Mouse (Mus musculus) intestine, embryonic 14.5 days (tissue): ENCODE measurements around the gene Pik3r1. TPM values are rescaled to one million over a fixed set of nuclear protein-coding genes. Genes with fewer than 3 reads are reported as not detected.
A peak's percentile ranks its signal among the peaks of the same experiment; 100 is the strongest.

Experiments
- ATAC-seq: fragments of 200-750 bp; cut with Nextera tagmentation; replicated peaks from 2 replicates; pipeline ENCODE4 v1.8.0; 2017; ENCODE audit warnings: low read depth, moderate number of reproducible peaks, moderate TSS enrichment, moderate library complexity; ENCODE audit not compliant: low FRiP score, low TSS enrichment
- DNase-seq: peaks from one replicate; pipeline ENCODE4 v3.0.0-alpha.2; 2018; ENCODE audit warnings: low spot score
- H3K27ac ChIP-seq: fragments of 300-500 bp; sonication (generic); 2 replicates; pipeline ENCODE4 v1.5.1; 2014; ENCODE audit warnings: low read depth, mild to moderate bottlenecking, control low read depth
- H3K27me3 ChIP-seq: fragments of 300-500 bp; sonication (generic); replicated peaks from 2 replicates; pipeline ENCODE4 v1.6.1; 2014; ENCODE audit warnings: low read length, control low read depth; ENCODE audit not compliant: control insufficient read depth, insufficient read depth
- H3K36me3 ChIP-seq: fragments of 300-500 bp; sonication (generic); 2 replicates; pipeline ENCODE4 v1.6.1; 2014; ENCODE audit warnings: low read length, control low read depth; ENCODE audit not compliant: control insufficient read depth, insufficient read depth
- H3K4me1 ChIP-seq: fragments of 300-500 bp; sonication (generic); replicated peaks from 2 replicates; pipeline ENCODE4 v1.6.1; 2014; ENCODE audit warnings: low read length, control low read depth, mixed read lengths; ENCODE audit not compliant: control insufficient read depth, insufficient read depth
- H3K4me2 ChIP-seq: fragments of 300-500 bp; sonication (generic); 2 replicates; pipeline ENCODE4 v1.6.1; 2014; ENCODE audit warnings: low read length
- H3K4me3 ChIP-seq: fragments of 300-500 bp; sonication (generic); 2 replicates; pipeline ENCODE4 v1.5.1; 2014; ENCODE audit warnings: low read depth, low read length, control low read depth, mixed read lengths
- H3K9ac ChIP-seq: fragments of 300-500 bp; sonication (generic); 2 replicates; pipeline ENCODE4 v1.6.1; 2014; ENCODE audit warnings: mild to moderate bottlenecking, low read length
- H3K9me3 ChIP-seq: fragments of 300-500 bp; sonication (generic); 2 replicates; pipeline ENCODE4 v1.6.1; 2016; ENCODE audit warnings: low read length, control low read depth; ENCODE audit not compliant: control insufficient read depth
- WGBS: fragments of 180-500 bp; shearing (Covaris S2); extraction: QIAGEN DNeasy Blood & Tissue Kit; methylation state at CpG from one replicate; pipeline ENCODE4 v1.1.7; 2014; 5-methylcytosine and 5-hydroxymethylcytosine counted together
- polyA plus RNA-seq: library from polyadenylated mRNA; unstranded; fragments of >200 nt; fragmentation: Nextera tagmentation; extraction: Ambion mirVana; gene quantifications from 2 replicates; pipeline ENCODE4 v1.2.1, GENCODE M21; 2014

Gene Pik3r1
- polyA plus RNA-seq, 1 experiment from 2014 or later = 52.6 TPM

GRCm38 (mm10) chr13:101692866-101693691, 74.9 kb downstream of the Pik3r1 start:
- Histone ChIP-seq H3K27me3 (no peaks in the 10 kb centered on the region), H3K9me3 (no peaks in the 10 kb centered on the region), H3K4me3 (peak overlapping the region; percentile 13), H3K27ac (peak overlapping the region; percentile 58; the same call in 1 of the 2 replicates), H3K36me3 (peaks cover 18% of the 10 kb centered on the region), H3K9ac (no peak overlapping the region), H3K4me1 (peaks cover 26% of the 10 kb centered on the region), H3K4me2 (peak overlapping the region; percentile 74)
- 64% methylated on average over 7 of the region's 7 CpGs for WGBS
- no peak for ATAC-seq
- DNase-seq = no peak

GRCm38 (mm10) chr13:101692239-101692784, 75.7 kb downstream of the Pik3r1 start:
- ATAC-seq = peak; percentile 54
- Histone ChIP-seq H3K36me3 (peaks cover 22% of the 10 kb centered on the region), H3K27ac (peak overlapping the region; percentile 58), H3K4me3 (peak overlapping the region; percentile 13; the same call in 1 of the 2 replicates), H3K9ac (no peak overlapping the region), H3K27me3 (no peaks in the 10 kb centered on the region), H3K9me3 (no peaks in the 10 kb centered on the region), H3K4me1 (peaks cover 26% of the 10 kb centered on the region), H3K4me2 (peak overlapping the region; percentile 74)
- peak; percentile 73 for DNase-seq
- WGBS = 30% methylated on average over 17 of the region's 17 CpGs

- no peaks in the 10 kb centered on the region for H3K27me3 ChIP-seq
- H3K9ac ChIP-seq = no peak overlapping the region
- peak overlapping the region; percentile 13; the same call in 1 of the 2 replicates for H3K4me3 ChIP-seq
- peaks cover 26% of the 10 kb centered on the region for H3K4me1 ChIP-seq
- H3K27ac ChIP-seq = no peak overlapping the region
- DNase-seq = no peak
- H3K36me3 ChIP-seq = peaks cover 29% of the 10 kb centered on the region
- H3K9me3 ChIP-seq = no peaks in the 10 kb centered on the region
- H3K4me2 ChIP-seq = peak overlapping the region; percentile 74
- ATAC-seq = no peak
- 64% methylated on average over 6 of the region's 6 CpGs for WGBS
Measured at GRCm38 (mm10) chr13:101691669-101692068, 76.3 kb downstream of the Pik3r1 start.

GRCm38 (mm10) chr13:101690911-101691655, 76.9 kb downstream of the Pik3r1 start:
- peak overlapping the region; percentile 20; the same call in 1 of the 2 replicates for H3K4me2 ChIP-seq
- H3K36me3 ChIP-seq = peaks cover 35% of the 10 kb centered on the region
- H3K27ac ChIP-seq = no peak overlapping the region
- H3K4me1 ChIP-seq = peaks cover 26% of the 10 kb centered on the region
- WGBS = 65% methylated on average over 10 of the region's 10 CpGs
- no peak overlapping the region for H3K4me3 ChIP-seq
- DNase-seq (no peak), ATAC-seq (no peak)
- no peaks in the 10 kb centered on the region for H3K27me3 ChIP-seq
- H3K9ac ChIP-seq = no peak overlapping the region
- H3K9me3 ChIP-seq = no peaks in the 10 kb centered on the region

- H3K4me1 ChIP-seq = peaks cover 19% of the 10 kb centered on the region
- no peak overlapping the region for H3K27ac ChIP-seq
- H3K4me2 ChIP-seq = no peak overlapping the region
- no peak overlapping the region for H3K4me3 ChIP-seq
- H3K36me3 ChIP-seq = peaks cover 44% of the 10 kb centered on the region
- H3K9ac ChIP-seq = no peak overlapping the region
- no peak for ATAC-seq
- DNase-seq = no peak
- WGBS = 69% methylated on average over 6 of the region's 6 CpGs
- H3K27me3 ChIP-seq = no peaks in the 10 kb centered on the region
- no peaks in the 10 kb centered on the region for H3K9me3 ChIP-seq
Measured at GRCm38 (mm10) chr13:101690167-101690566, 77.8 kb downstream of the Pik3r1 start.

- no peak for ATAC-seq
- 95% methylated on average over 13 of the region's 13 CpGs for WGBS
- H3K27me3 ChIP-seq = no peaks in the 10 kb centered on the region
- peaks cover 78% of the 10 kb centered on the region for H3K36me3 ChIP-seq
- no peak overlapping the region for H3K4me3 ChIP-seq
- H3K27ac ChIP-seq = no peak overlapping the region
- H3K9ac ChIP-seq = no peak overlapping the region
- DNase-seq = no peak
- no peak overlapping the region for H3K4me2 ChIP-seq
- no peaks in the 10 kb centered on the region for H3K9me3 ChIP-seq
- H3K4me1 ChIP-seq = peaks cover 3% of the 10 kb centered on the region; the same call in 1 of the 2 replicates
Measured at GRCm38 (mm10) chr13:101686256-101686655, 81.8 kb downstream of the Pik3r1 start.

- Histone ChIP-seq H3K27ac (no peak overlapping the region), H3K9ac (no peak overlapping the region), H3K27me3 (no peaks in the 10 kb centered on the region), H3K9me3 (no peaks in the 10 kb centered on the region), H3K36me3 (peaks cover 82% of the 10 kb centered on the region), H3K4me3 (no peak overlapping the region), H3K4me1 (no peaks in the 10 kb centered on the region), H3K4me2 (no peak overlapping the region)
- DNase-seq (no peak), ATAC-seq (no peak)
- 88% methylated on average over 14 of the region's 14 CpGs for WGBS
Measured at GRCm38 (mm10) chr13:101684706-101685105, 83.3 kb downstream of the Pik3r1 start.

- H3K9ac ChIP-seq = no peak overlapping the region
- DNase-seq (no peak), ATAC-seq (no peak)
- no peak overlapping the region for H3K4me2 ChIP-seq
- H3K9me3 ChIP-seq = no peaks in the 10 kb centered on the region
- H3K4me1 ChIP-seq = no peaks in the 10 kb centered on the region
- H3K27ac ChIP-seq = no peak overlapping the region
- H3K36me3 ChIP-seq = peaks cover 61% of the 10 kb centered on the region
- H3K27me3 ChIP-seq = no peaks in the 10 kb centered on the region
- no peak overlapping the region for H3K4me3 ChIP-seq
- 86% methylated on average over 4 of the region's 4 CpGs for WGBS
Measured at GRCm38 (mm10) chr13:101682378-101682777, 85.6 kb downstream of the Pik3r1 start.
